Mouse (Mus musculus) megakaryocyte, embryonic 14.5 days (primary cell): ENCODE measurements around the gene Gm20388. TPM values are rescaled to one million over a fixed set of nuclear protein-coding genes. Genes with fewer than 3 reads are reported as not detected.

Experiments used
- H3K27me3 ChIP-seq: replicated peaks from 2 replicates; pipeline ENCODE3; 2012; ENCODE audit warnings: inconsistent platforms
- H3K36me3 ChIP-seq: replicated peaks from 2 replicates; pipeline ENCODE3; 2012; ENCODE audit warnings: low read length, inconsistent platforms, mixed read lengths
- H3K4me1 ChIP-seq: 2 replicates; pipeline ENCODE4 v1.6.1; 2012; ENCODE audit warnings: inconsistent platforms
- H3K4me3 ChIP-seq: replicated peaks from 2 replicates; pipeline ENCODE3; 2012; ENCODE audit warnings: moderate library complexity, mild to moderate bottlenecking, inconsistent platforms
- H3K9me3 ChIP-seq: 2 replicates; pipeline ENCODE4 v1.6.1; 2012; ENCODE audit warnings: inconsistent platforms
- FLI1 ChIP-seq: IDR thresholded peaks from 2 replicates; pipeline ENCODE4 v1.6.1; 2012; ENCODE audit warnings: low read length, inconsistent platforms, mixed read lengths
- GATA1 ChIP-seq: IDR thresholded peaks from 3 replicates; pipeline ENCODE4 v1.6.1; 2012; ENCODE audit warnings: mixed read lengths, low read length, inconsistent platforms, borderline replicate concordance
- polyA plus RNA-seq: library from polyadenylated mRNA; stranded (reverse); fragments of >175 nt; gene quantifications from 2 replicates; pipeline ENCODE4 v1.2.3, GENCODE M21; 2012; ENCODE audit warnings: low replicate concordance; ENCODE audit not compliant: insufficient read depth

Gm20388 gene
- polyA plus RNA-seq, 1 experiment, result 111 TPM

- Histone ChIP-seq H3K4me1 (peaks cover 100% of the 10 kb centered on the region), H3K27me3 (no peaks in the 10 kb centered on the region), H3K4me3 (peak overlapping the region; percentile 38), H3K9me3 (no peaks in the 10 kb centered on the region), H3K36me3 (peaks cover 94% of the 10 kb centered on the region)
- no peak for TF ChIP-seq FLI1
These were observed 603.2 kb downstream of the Gm20388 start for GRCm38 (mm10) chr8:120513638-120514461.

- H3K4me1 ChIP-seq, result peaks cover 100% of the 10 kb centered on the region
These were observed 604.6 kb downstream of the Gm20388 start for GRCm38 (mm10) chr8:120515214-120515613.

GRCm38 (mm10) chr8:120515650-120516049 lies 605.0 kb downstream of the Gm20388 start:
- Histone ChIP-seq H3K36me3 (peaks cover 99% of the 10 kb centered on the region), H3K4me3 (peak overlapping the region; percentile 62), H3K4me1 (peaks cover 100% of the 10 kb centered on the region), H3K27me3 (no peaks in the 10 kb centered on the region), H3K9me3 (no peaks in the 10 kb centered on the region)
- no peak for TF ChIP-seq FLI1
- TF ChIP-seq GATA1, result no peak

More at GRCm38 (mm10) chr8:120515214-120515613, 604.6 kb downstream of the Gm20388 start:
- H3K27me3 ChIP-seq, result no peaks in the 10 kb centered on the region
- TF ChIP-seq FLI1 (no peak), GATA1 (no peak)
- H3K9me3 ChIP-seq, result no peaks in the 10 kb centered on the region
- H3K36me3 ChIP-seq, result peaks cover 97% of the 10 kb centered on the region
- no peak overlapping the region for H3K4me3 ChIP-seq

- H3K36me3 ChIP-seq, result peaks cover 98% of the 10 kb centered on the region
- TF ChIP-seq FLI1 (no peak), GATA1 (no peak)
These were observed 605.6 kb downstream of the Gm20388 start for GRCm38 (mm10) chr8:120516182-120516755.

GRCm38 (mm10) chr8:120517666-120518410 lies 607.2 kb downstream of the Gm20388 start:
- TF ChIP-seq FLI1, result no peak
- TF ChIP-seq GATA1, result no peak
- Histone ChIP-seq H3K4me3 (peak overlapping the region; percentile 31), H3K4me1 (peaks cover 100% of the 10 kb centered on the region), H3K9me3 (no peaks in the 10 kb centered on the region), H3K36me3 (peaks cover 98% of the 10 kb centered on the region), H3K27me3 (no peaks in the 10 kb centered on the region)

More at GRCm38 (mm10) chr8:120516182-120516755, 605.6 kb downstream of the Gm20388 start:
- Histone ChIP-seq H3K27me3 (no peaks in the 10 kb centered on the region), H3K4me1 (peaks cover 100% of the 10 kb centered on the region), H3K4me3 (no peak overlapping the region), H3K9me3 (no peaks in the 10 kb centered on the region)

- Histone ChIP-seq H3K4me3 (peak overlapping the region; percentile 28), H3K36me3 (peaks cover 98% of the 10 kb centered on the region), H3K27me3 (no peaks in the 10 kb centered on the region), H3K4me1 (peaks cover 100% of the 10 kb centered on the region), H3K9me3 (no peaks in the 10 kb centered on the region)
- TF ChIP-seq GATA1, result no peak
- TF ChIP-seq FLI1, result no peak
These were observed 608.3 kb downstream of the Gm20388 start for GRCm38 (mm10) chr8:120518736-120519534.

- H3K4me1 ChIP-seq, result peaks cover 100% of the 10 kb centered on the region
- no peaks in the 10 kb centered on the region for H3K27me3 ChIP-seq
- TF ChIP-seq GATA1, result no peak
- no peak for TF ChIP-seq FLI1
- peaks cover 96% of the 10 kb centered on the region for H3K36me3 ChIP-seq
- H3K9me3 ChIP-seq, result no peaks in the 10 kb centered on the region
- peak overlapping the region; percentile 18 for H3K4me3 ChIP-seq
These were observed 609.6 kb downstream of the Gm20388 start for GRCm38 (mm10) chr8:120520287-120520686.

GRCm38 (mm10) chr8:120520707-120521590 lies 610.3 kb downstream of the Gm20388 start:
- peaks cover 100% of the 10 kb centered on the region for H3K4me1 ChIP-seq
- peaks cover 96% of the 10 kb centered on the region for H3K36me3 ChIP-seq
- peak overlapping the region; percentile 18 for H3K4me3 ChIP-seq
- no peaks in the 10 kb centered on the region for H3K9me3 ChIP-seq
- no peak for TF ChIP-seq FLI1
- no peak for TF ChIP-seq GATA1
- H3K27me3 ChIP-seq, result no peaks in the 10 kb centered on the region

- peak overlapping the region; percentile 23 for H3K4me3 ChIP-seq
- no peaks in the 10 kb centered on the region for H3K9me3 ChIP-seq
- H3K27me3 ChIP-seq, result no peaks in the 10 kb centered on the region
- peaks cover 96% of the 10 kb centered on the region for H3K36me3 ChIP-seq
- H3K4me1 ChIP-seq, result peaks cover 100% of the 10 kb centered on the region
- TF ChIP-seq FLI1 (no peak), GATA1 (no peak)
These were observed 610.9 kb downstream of the Gm20388 start for GRCm38 (mm10) chr8:120521591-120521965.
